Mouse (Mus musculus) forebrain, postnatal 0 days (tissue): Measurements from ENCODE around the gene Lrrc8e. TPM values are rescaled to one million over a fixed set of nuclear protein-coding genes. Genes with fewer than 3 reads are reported as not detected.
A peak's percentile ranks its signal among the peaks of the same experiment; 100 is the strongest.

Experiments
- ATAC-seq: fragments of 200-750 bp; cut with Nextera tagmentation; 2 replicates; pipeline ENCODE4 v1.8.0; 2017; ENCODE audit warnings: mild to moderate bottlenecking, moderate library complexity
- DNase-seq: peaks from one replicate; pipeline ENCODE4 v3.0.0-alpha.2; 2015
- H3K27ac ChIP-seq: fragments of 300-500 bp; sonication (generic); 2 replicates; pipeline ENCODE4 v1.5.1; 2014; ENCODE audit warnings: low read depth, mild to moderate bottlenecking, antibody characterized with exemption, low read length, moderate library complexity, mixed read lengths
- H3K27me3 ChIP-seq: fragments of 300-500 bp; sonication (generic); 2 replicates; pipeline ENCODE4 v1.6.1; 2014; ENCODE audit warnings: mild to moderate bottlenecking, low read length, mixed read lengths; ENCODE audit not compliant: insufficient read depth
- H3K36me3 ChIP-seq: fragments of 300-500 bp; sonication (generic); 2 replicates; pipeline ENCODE4 v1.6.1; 2014; ENCODE audit warnings: mild to moderate bottlenecking, moderate library complexity; ENCODE audit not compliant: insufficient read depth
- H3K4me1 ChIP-seq: fragments of 300-500 bp; sonication (generic); 2 replicates; pipeline ENCODE4 v1.6.1; 2014; ENCODE audit warnings: antibody characterized with exemption; ENCODE audit not compliant: insufficient read depth
- H3K4me2 ChIP-seq: fragments of 300-500 bp; sonication (generic); 2 replicates; pipeline ENCODE4 v1.6.1; 2014; ENCODE audit warnings: low read depth, mild to moderate bottlenecking, moderate library complexity
- H3K4me3 ChIP-seq: fragments of 300-500 bp; sonication (generic); 2 replicates; pipeline ENCODE4 v1.5.1; 2014; ENCODE audit warnings: low read depth, low read length, mixed read lengths
- H3K9ac ChIP-seq: fragments of 300-500 bp; sonication (generic); 2 replicates; pipeline ENCODE4 v1.6.1; 2014; ENCODE audit warnings: mild to moderate bottlenecking
- H3K9me3 ChIP-seq: fragments of 300-500 bp; sonication (generic); 2 replicates; pipeline ENCODE4 v1.6.1; 2016; ENCODE audit warnings: low read length
- CTCF ChIP-seq: sonication (generic); IDR thresholded peaks from 2 replicates; pipeline ENCODE4 v1.5.1; 2016; ENCODE audit warnings: antibody characterized with exemption, control low read depth, low read depth
- WGBS: fragments of 180-500 bp; shearing (Covaris S2); extraction: QIAGEN DNeasy Blood & Tissue Kit; methylation state at CpG from one replicate; pipeline ENCODE4 v1.1.7; 2014; 5-methylcytosine and 5-hydroxymethylcytosine counted together
- polyA plus RNA-seq: library from polyadenylated mRNA; unstranded; fragments of >200 nt; fragmentation: Nextera tagmentation; extraction: Ambion mirVana; gene quantifications from 2 replicates; pipeline ENCODE4 v1.2.1, GENCODE M21; 2015
- total RNA-seq: library from RNA; depleted of rRNA; stranded (reverse); fragments of >200 nt; gene quantifications from 2 replicates; pipeline ENCODE4 v1.2.3, GENCODE M21; 2014; rRNA removed

The Lrrc8e gene
- total RNA-seq (not detected in 2 replicates), polyA plus RNA-seq (0.08 TPM in 1 of 2 replicates, not detected in the other)

- H3K4me3 ChIP-seq, result no peak within 1 kb of the TSS
- no peak for ATAC-seq
These were observed at the start of gene Lrrc8e for GRCm38 (mm10) chr8:4226739-4227347. Gene Lrrc8e (plus strand): TSS chr8:4226827.

GRCm38 (mm10) chr8:4183409-4183808 lies 43.2 kb upstream of the Lrrc8e start:
- Histone ChIP-seq H3K27me3 (no peaks in the 10 kb centered on the region), H3K4me2 (no peak overlapping the region), H3K27ac (no peak overlapping the region), H3K9ac (no peak overlapping the region), H3K4me3 (no peak overlapping the region), H3K4me1 (no peaks in the 10 kb centered on the region), H3K9me3 (no peaks in the 10 kb centered on the region), H3K36me3 (peaks cover 62% of the 10 kb centered on the region)
- WGBS, result 92% methylated on average over 8 of the region's 8 CpGs
- no peak for DNase-seq
- TF ChIP-seq CTCF, result no peak
- no peak for ATAC-seq

More at GRCm38 (mm10) chr8:4226739-4227347, at the start of gene Lrrc8e:
- no peak within 1 kb of the TSS for H3K9ac ChIP-seq
- 6% methylated on average over 32 of the region's 33 CpGs for whole genome bisulfite sequencing
- DNase-seq, result no peak
- no peaks in the 10 kb centered on the region for H3K36me3 ChIP-seq
- H3K9me3 ChIP-seq, result no peaks in the 10 kb centered on the region
- H3K4me2 ChIP-seq, result 0 out of 2 replicates have a peak within 1 kb of the TSS, but pooled peaks have one; percentile 17
- no peaks in the 10 kb centered on the region for H3K27me3 ChIP-seq
- no peak for TF ChIP-seq CTCF
- no peak within 1 kb of the TSS for H3K27ac ChIP-seq
- no peaks in the 10 kb centered on the region for H3K4me1 ChIP-seq

- no peaks in the 10 kb centered on the region for H3K4me1 ChIP-seq
These were observed 40.5 kb upstream of the Lrrc8e start for GRCm38 (mm10) chr8:4186151-4186550.

GRCm38 (mm10) chr8:4188605-4189004 lies 38.0 kb upstream of the Lrrc8e start:
- ATAC-seq (no peak), DNase-seq (no peak)
- peaks cover 4% of the 10 kb centered on the region; the same call in 1 of the 2 replicates for H3K4me1 ChIP-seq
- no peaks in the 10 kb centered on the region for H3K9me3 ChIP-seq
- H3K9ac ChIP-seq, result no peak overlapping the region
- H3K4me2 ChIP-seq, result no peak overlapping the region
- TF ChIP-seq CTCF, result no peak
- no peak overlapping the region for H3K27ac ChIP-seq
- no peak overlapping the region for H3K4me3 ChIP-seq
- no peaks in the 10 kb centered on the region for H3K27me3 ChIP-seq
- peaks cover 78% of the 10 kb centered on the region for H3K36me3 ChIP-seq

More at GRCm38 (mm10) chr8:4186151-4186550, 40.5 kb upstream of the Lrrc8e start:
- WGBS, result 94% methylated on average over 2 of the region's 2 CpGs
- Histone ChIP-seq H3K27me3 (no peaks in the 10 kb centered on the region), H3K36me3 (peaks cover 74% of the 10 kb centered on the region), H3K27ac (no peak overlapping the region), H3K4me3 (no peak overlapping the region), H3K9ac (no peak overlapping the region), H3K4me2 (no peak overlapping the region), H3K9me3 (no peaks in the 10 kb centered on the region)
- DNase-seq (no peak), ATAC-seq (no peak)
- TF ChIP-seq CTCF, result no peak

- H3K36me3 ChIP-seq, result peaks cover 78% of the 10 kb centered on the region
- H3K27me3 ChIP-seq, result no peaks in the 10 kb centered on the region
- no peak for TF ChIP-seq CTCF
- no peaks in the 10 kb centered on the region for H3K9me3 ChIP-seq
- peaks cover 4% of the 10 kb centered on the region; the same call in 1 of the 2 replicates for H3K4me1 ChIP-seq
- no peak overlapping the region for H3K4me3 ChIP-seq
- no peak overlapping the region for H3K4me2 ChIP-seq
- ATAC-seq (no peak), DNase-seq (no peak)
- WGBS, result 41% methylated on average over 3 of the region's 3 CpGs
- H3K9ac ChIP-seq, result no peak overlapping the region
- no peak overlapping the region for H3K27ac ChIP-seq
These were observed 37.5 kb upstream of the Lrrc8e start for GRCm38 (mm10) chr8:4189031-4189722.

GRCm38 (mm10) chr8:4192305-4192704 lies 34.3 kb upstream of the Lrrc8e start:
- no peak overlapping the region for H3K4me2 ChIP-seq
- no peak overlapping the region for H3K9ac ChIP-seq
- peak overlapping the region; percentile 74 for H3K27ac ChIP-seq
- H3K4me3 ChIP-seq, result no peak overlapping the region
- ATAC-seq (peak; percentile 70), DNase-seq (peak; percentile 50)
- peaks cover 74% of the 10 kb centered on the region for H3K36me3 ChIP-seq
- no peaks in the 10 kb centered on the region for H3K9me3 ChIP-seq
- H3K4me1 ChIP-seq, result peaks cover 4% of the 10 kb centered on the region; the same call in 1 of the 2 replicates
- 30% methylated on average over 5 of the region's 5 CpGs for WGBS
- no peaks in the 10 kb centered on the region for H3K27me3 ChIP-seq
- TF ChIP-seq CTCF, result no peak
